Mouse (Mus musculus): Measurements from ENCODE around the gene Ube2f. TPM values are rescaled to one million over a fixed set of nuclear protein-coding genes. Genes with fewer than 3 reads are reported as not detected.
A peak's percentile ranks its signal among the peaks of the same experiment; 100 is the strongest.

Ube2f gene
- total and polyA plus RNA-seq, 2 experiments: 17.7 to 23.4 TPM

GRCm38 (mm10) chr1:91276581-91276980 is 26.5 kb downstream of the Ube2f start:
- Histone ChIP-seq H3K9ac (ENCODE audit: low read depth, low read length) (no peak overlapping the region), H3K27me3 (ENCODE audit: control insufficient read depth, insufficient read depth, low read length) (no peaks in the 10 kb centered on the region), H3K27ac (replicated peaks; ENCODE audit: insufficient read depth, low read depth, low read length) (no peak overlapping the region), H3K79me2 (ENCODE audit: control insufficient read depth, insufficient read depth, low read length) (no peaks in the 10 kb centered on the region), H3K4me3 (ENCODE audit: insufficient read depth, low read depth, low read length) (no peak overlapping the region), H3K4me1 (ENCODE audit: control insufficient read depth, insufficient read depth, low read length) (no peaks in the 10 kb centered on the region), H3K36me3 (ENCODE audit: control insufficient read depth, insufficient read depth, low read length) (peaks cover 49% of the 10 kb centered on the region)
- TF ChIP-seq CTCF (IDR thresholded peaks at IDR 0.05; ENCODE audit: low read depth, low read length) (no peak), POLR2A (IDR thresholded peaks at IDR 0.05; ENCODE audit: extremely low read depth, insufficient read depth, low read length) (no peak)
- 93% methylated on average over 4 of the region's 4 CpGs for WGBS
- no peak for DNase-seq (ENCODE audit: extremely low read depth, low read depth, low spot score)

- TF ChIP-seq CTCF (IDR thresholded peaks at IDR 0.05; ENCODE audit: low read depth, low read length) (no peak), POLR2A (IDR thresholded peaks at IDR 0.05; ENCODE audit: extremely low read depth, insufficient read depth, low read length) (no peak)
- Histone ChIP-seq H3K79me2 (ENCODE audit: control insufficient read depth, insufficient read depth, low read length) (no peaks in the 10 kb centered on the region), H3K36me3 (ENCODE audit: control insufficient read depth, insufficient read depth, low read length) (peaks cover 52% of the 10 kb centered on the region), H3K4me1 (ENCODE audit: control insufficient read depth, insufficient read depth, low read length) (no peaks in the 10 kb centered on the region), H3K9ac (ENCODE audit: low read depth, low read length) (no peak overlapping the region), H3K4me3 (ENCODE audit: insufficient read depth, low read depth, low read length) (no peak overlapping the region), H3K27ac (replicated peaks; ENCODE audit: insufficient read depth, low read depth, low read length) (no peak overlapping the region), H3K27me3 (ENCODE audit: control insufficient read depth, insufficient read depth, low read length) (no peaks in the 10 kb centered on the region)
- 90% methylated on average over 2 of the region's 2 CpGs for WGBS
- DNase-seq (ENCODE audit: extremely low read depth, low read depth, low spot score): no peak
Observed at GRCm38 (mm10) chr1:91277480-91277879, 27.4 kb downstream of the Ube2f start.

- H3K4me3 ChIP-seq (ENCODE audit: insufficient read depth, low read depth, low read length): no peak overlapping the region
- TF ChIP-seq POLR2A (IDR thresholded peaks at IDR 0.05; ENCODE audit: extremely low read depth, insufficient read depth, low read length) (no peak), CTCF (IDR thresholded peaks at IDR 0.05; ENCODE audit: low read depth, low read length) (no peak)
- DNase-seq (ENCODE audit: extremely low read depth, low read depth, low spot score): no peak
- WGBS: 93% methylated on average over 3 of the region's 3 CpGs
- peaks cover 53% of the 10 kb centered on the region for H3K36me3 ChIP-seq (ENCODE audit: control insufficient read depth, insufficient read depth, low read length)
- H3K27me3 ChIP-seq (ENCODE audit: control insufficient read depth, insufficient read depth, low read length): no peaks in the 10 kb centered on the region
- H3K27ac ChIP-seq (replicated peaks; ENCODE audit: insufficient read depth, low read depth, low read length): no peak overlapping the region
- H3K9ac ChIP-seq (ENCODE audit: low read depth, low read length): no peak overlapping the region
- H3K4me1 ChIP-seq (ENCODE audit: control insufficient read depth, insufficient read depth, low read length): no peaks in the 10 kb centered on the region
- H3K79me2 ChIP-seq (ENCODE audit: control insufficient read depth, insufficient read depth, low read length): no peaks in the 10 kb centered on the region
Observed at GRCm38 (mm10) chr1:91278410-91279119, 28.5 kb downstream of the Ube2f start.

GRCm38 (mm10) chr1:91279126-91279525 is 29.0 kb downstream of the Ube2f start:
- no peaks in the 10 kb centered on the region for H3K79me2 ChIP-seq (ENCODE audit: control insufficient read depth, insufficient read depth, low read length)
- DNase-seq (ENCODE audit: extremely low read depth, low read depth, low spot score): no peak
- H3K4me3 ChIP-seq (ENCODE audit: insufficient read depth, low read depth, low read length): no peak overlapping the region
- WGBS: 72% methylated on average over 1 of the region's 1 CpGs
- H3K9ac ChIP-seq (ENCODE audit: low read depth, low read length): no peak overlapping the region
- no peaks in the 10 kb centered on the region for H3K4me1 ChIP-seq (ENCODE audit: control insufficient read depth, insufficient read depth, low read length)
- peaks cover 54% of the 10 kb centered on the region for H3K36me3 ChIP-seq (ENCODE audit: control insufficient read depth, insufficient read depth, low read length)
- no peak overlapping the region for H3K27ac ChIP-seq (replicated peaks; ENCODE audit: insufficient read depth, low read depth, low read length)
- TF ChIP-seq CTCF (IDR thresholded peaks at IDR 0.05; ENCODE audit: low read depth, low read length) (no peak), POLR2A (IDR thresholded peaks at IDR 0.05; ENCODE audit: extremely low read depth, insufficient read depth, low read length) (no peak)
- no peaks in the 10 kb centered on the region for H3K27me3 ChIP-seq (ENCODE audit: control insufficient read depth, insufficient read depth, low read length)

GRCm38 (mm10) chr1:91282582-91282981 is 32.5 kb downstream of the Ube2f start:
- Histone ChIP-seq H3K4me3 (ENCODE audit: insufficient read depth, low read depth, low read length) (no peak overlapping the region), H3K27ac (replicated peaks; ENCODE audit: insufficient read depth, low read depth, low read length) (no peak overlapping the region), H3K36me3 (ENCODE audit: control insufficient read depth, insufficient read depth, low read length) (peaks cover 42% of the 10 kb centered on the region), H3K4me1 (ENCODE audit: control insufficient read depth, insufficient read depth, low read length) (0 out of 2 replicates have a peak, but pooled peaks cover 2% of the 10 kb centered on the region), H3K9ac (ENCODE audit: low read depth, low read length) (no peak overlapping the region), H3K27me3 (ENCODE audit: control insufficient read depth, insufficient read depth, low read length) (no peaks in the 10 kb centered on the region), H3K79me2 (ENCODE audit: control insufficient read depth, insufficient read depth, low read length) (no peaks in the 10 kb centered on the region)
- DNase-seq (ENCODE audit: extremely low read depth, low read depth, low spot score): no peak
- 90% methylated on average over 1 of the region's 1 CpGs for WGBS
- TF ChIP-seq POLR2A (IDR thresholded peaks at IDR 0.05; ENCODE audit: extremely low read depth, insufficient read depth, low read length) (no peak), CTCF (IDR thresholded peaks at IDR 0.05; ENCODE audit: low read depth, low read length) (no peak)

- H3K36me3 ChIP-seq (ENCODE audit: control insufficient read depth, insufficient read depth, low read length): peaks cover 15% of the 10 kb centered on the region
Observed at GRCm38 (mm10) chr1:91289375-91289774, 39.3 kb downstream of the Ube2f start.

More at GRCm38 (mm10) chr1:91289375-91289774, 39.3 kb downstream of the Ube2f start:
- no peak overlapping the region for H3K27ac ChIP-seq (replicated peaks; ENCODE audit: insufficient read depth, low read depth, low read length)
- no peak overlapping the region for H3K4me3 ChIP-seq (ENCODE audit: insufficient read depth, low read depth, low read length)
- peak; percentile 21 for DNase-seq (ENCODE audit: extremely low read depth, low read depth, low spot score)
- H3K4me1 ChIP-seq (ENCODE audit: control insufficient read depth, insufficient read depth, low read length): 0 out of 2 replicates have a peak, but pooled peaks cover 4% of the 10 kb centered on the region
- no peaks in the 10 kb centered on the region for H3K79me2 ChIP-seq (ENCODE audit: control insufficient read depth, insufficient read depth, low read length)
- no peak overlapping the region for H3K9ac ChIP-seq (ENCODE audit: low read depth, low read length)
- TF ChIP-seq CTCF (IDR thresholded peaks at IDR 0.05; ENCODE audit: low read depth, low read length): no peak
- TF ChIP-seq POLR2A (IDR thresholded peaks at IDR 0.05; ENCODE audit: extremely low read depth, insufficient read depth, low read length): no peak
- no peaks in the 10 kb centered on the region for H3K27me3 ChIP-seq (ENCODE audit: control insufficient read depth, insufficient read depth, low read length)
- WGBS: 100% methylated on average over 1 of the region's 1 CpGs
